Mouse (Mus musculus) lung, embryonic 14.5 days (tissue): ENCODE results near the gene Tspan33. TPM values are rescaled to one million over a fixed set of nuclear protein-coding genes. Genes with fewer than 3 reads are reported as not detected.

Source experiments
- ATAC-seq: fragments of 200-750 bp; cut with Nextera tagmentation; 2 replicates; pipeline ENCODE4 v1.8.0; 2017; ENCODE audit warnings: mild to moderate bottlenecking, moderate TSS enrichment, moderate library complexity; ENCODE audit not compliant: insufficient read depth
- DNase-seq: peaks from one replicate; pipeline ENCODE4 v3.0.0-alpha.2; 2015
- H3K27ac ChIP-seq: fragments of 300-500 bp; sonication (generic); 2 replicates; pipeline ENCODE4 v1.5.1; 2014; ENCODE audit warnings: low read depth, mild to moderate bottlenecking, moderate library complexity
- H3K27me3 ChIP-seq: fragments of 300-500 bp; sonication (generic); 2 replicates; pipeline ENCODE4 v1.6.1; 2014; ENCODE audit warnings: low read length, control low read depth; ENCODE audit not compliant: insufficient read depth
- H3K36me3 ChIP-seq: fragments of 300-500 bp; sonication (generic); 2 replicates; pipeline ENCODE4 v1.6.1; 2014; ENCODE audit warnings: control low read depth; ENCODE audit not compliant: insufficient read depth
- H3K4me1 ChIP-seq: fragments of 300-500 bp; sonication (generic); 2 replicates; pipeline ENCODE4 v1.6.1; 2014; ENCODE audit warnings: antibody characterized with exemption, control low read depth; ENCODE audit not compliant: insufficient read depth
- H3K4me2 ChIP-seq: fragments of 300-500 bp; sonication (generic); 2 replicates; pipeline ENCODE4 v1.6.1; 2014; ENCODE audit warnings: mild to moderate bottlenecking
- H3K4me3 ChIP-seq: fragments of 300-500 bp; sonication (generic); 2 replicates; pipeline ENCODE4 v1.5.1; 2014; ENCODE audit warnings: low read depth, low read length
- H3K9ac ChIP-seq: fragments of 300-500 bp; sonication (generic); 2 replicates; pipeline ENCODE4 v1.6.1; 2014
- H3K9me3 ChIP-seq: fragments of 300-500 bp; sonication (generic); 2 replicates; pipeline ENCODE4 v1.6.1; 2016; ENCODE audit warnings: low read depth, low read length, control low read depth
- CTCF ChIP-seq: IDR thresholded peaks from 2 replicates; pipeline ENCODE4 v1.5.1; 2016; ENCODE audit warnings: antibody characterized with exemption, low read depth
- WGBS: fragments of 180-500 bp; shearing (Covaris S2); extraction: QIAGEN DNeasy Blood & Tissue Kit; methylation state at CpG from one replicate; pipeline ENCODE4 v1.1.7; 2014; 5-methylcytosine and 5-hydroxymethylcytosine counted together
- polyA plus RNA-seq: library from polyadenylated mRNA; unstranded; fragments of >200 nt; fragmentation: Nextera tagmentation; extraction: Ambion mirVana; gene quantifications from 2 replicates; pipeline ENCODE4 v1.2.1, GENCODE M21; 2014

The Tspan33 gene
- polyA plus RNA-seq, 1 experiment from 2014 or later: 2.0 TPM

DNA sequence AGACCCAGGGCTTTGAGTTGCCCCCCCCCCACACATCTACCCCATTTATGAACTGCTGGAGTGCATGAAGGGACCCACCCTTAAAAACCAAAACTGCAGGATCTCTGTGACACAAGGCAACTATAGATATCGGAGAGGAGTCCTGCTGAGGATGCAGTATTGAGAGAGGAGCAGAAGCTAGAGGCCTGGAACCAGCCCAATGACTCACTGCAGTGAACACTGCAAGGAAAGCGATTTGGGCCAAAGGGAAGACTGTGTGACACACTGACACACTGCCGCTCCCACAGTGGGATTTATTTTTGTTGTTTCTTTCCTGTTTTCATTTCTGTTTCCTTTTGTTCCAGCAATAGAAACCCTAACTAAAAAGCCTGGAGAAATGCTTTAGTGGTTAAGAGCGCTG is 8.1 kb upstream of the Tspan33 start:
- Histone ChIP-seq H3K9ac (no peak overlapping the region), H3K36me3 (no peaks in the 10 kb centered on the region), H3K4me1 (no peaks in the 10 kb centered on the region), H3K4me2 (no peak overlapping the region), H3K27ac (no peak overlapping the region), H3K27me3 (peaks cover 4% of the 10 kb centered on the region; the same call in 1 of the 2 replicates), H3K9me3 (no peaks in the 10 kb centered on the region), H3K4me3 (no peak overlapping the region)
- WGBS: 76% methylated on average over 4 of the region's 4 CpGs
- DNase-seq (no peak), ATAC-seq (no peak)
- no peak for TF ChIP-seq CTCF

DNA sequence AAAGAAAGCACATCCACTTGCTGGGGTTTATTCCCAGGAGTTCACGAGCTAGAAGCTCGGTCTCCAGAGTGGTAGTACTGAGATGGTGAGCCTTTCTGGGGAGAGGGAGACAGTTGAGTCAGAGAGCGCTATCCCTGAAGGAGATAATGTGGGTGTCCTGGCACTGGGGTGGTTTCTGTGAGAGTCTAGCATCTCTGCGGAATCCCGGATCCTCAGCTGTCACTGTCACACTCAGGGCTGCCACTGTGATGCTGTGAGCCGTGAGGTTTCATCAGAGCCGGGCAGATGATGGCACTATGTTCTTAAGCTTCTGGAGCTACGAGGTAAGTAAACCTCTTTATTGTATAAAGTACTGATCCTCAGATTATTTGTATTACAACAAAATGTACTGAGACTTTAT is 4.6 kb upstream of the Tspan33 start:
- 67% methylated on average over 8 of the region's 8 CpGs for WGBS
- H3K27ac ChIP-seq: no peak overlapping the region

DNA sequence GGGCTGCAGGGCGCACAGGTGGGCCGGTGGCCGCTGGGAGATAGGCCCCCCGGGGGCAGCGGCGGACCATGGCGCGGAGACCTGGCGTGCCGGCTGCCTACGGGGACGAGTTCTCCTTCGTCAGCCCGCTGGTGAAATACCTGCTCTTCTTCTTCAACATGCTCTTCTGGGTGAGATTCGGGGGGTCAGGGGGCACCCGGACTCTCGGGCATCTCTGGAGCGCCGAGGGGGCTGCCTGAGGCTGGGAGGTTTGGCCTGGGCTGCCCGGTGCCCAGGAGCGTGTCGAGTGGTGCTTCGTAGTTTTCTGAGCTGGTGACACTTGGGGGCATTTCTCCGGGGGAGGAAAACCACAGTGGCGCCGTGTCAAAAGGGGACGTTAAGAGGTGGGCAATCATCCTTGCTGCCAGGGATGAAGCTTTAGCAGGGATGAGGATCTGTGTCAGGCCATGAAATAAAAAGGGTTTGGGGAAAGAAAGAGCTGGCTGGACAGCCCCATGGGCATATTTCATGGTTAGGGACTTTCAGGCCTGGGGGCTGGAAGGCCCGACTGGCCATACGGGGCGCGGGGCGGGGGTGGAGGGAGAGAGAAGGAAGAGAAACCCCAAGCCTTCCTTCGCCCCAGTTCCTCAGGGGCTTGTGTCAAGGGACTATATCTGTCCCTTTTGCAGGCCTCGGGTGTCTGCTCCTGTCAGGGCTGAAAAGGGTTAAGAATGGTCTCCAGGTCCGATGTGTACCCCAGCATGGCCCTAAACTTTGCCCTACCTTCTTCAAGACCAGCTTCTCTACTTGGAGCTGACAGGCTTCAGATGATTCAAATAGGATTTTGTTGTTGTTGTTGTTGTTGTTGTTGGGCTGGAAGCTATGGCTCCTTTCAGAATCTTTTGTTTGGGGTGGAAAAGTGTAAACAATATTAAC is 610 bp downstream of the Tspan33 start:
- peak; percentile 35 for ATAC-seq
- H3K27ac ChIP-seq: no peak overlapping the region

More for the DNA sequence above, 4.6 kb upstream of the Tspan33 start:
- TF ChIP-seq CTCF: no peak
- Histone ChIP-seq H3K9me3 (no peaks in the 10 kb centered on the region), H3K9ac (no peak overlapping the region), H3K36me3 (no peaks in the 10 kb centered on the region), H3K27me3 (peaks cover 24% of the 10 kb centered on the region), H3K4me2 (no peak overlapping the region), H3K4me3 (no peak overlapping the region), H3K4me1 (no peaks in the 10 kb centered on the region)
- ATAC-seq (no peak), DNase-seq (no peak)

DNA sequence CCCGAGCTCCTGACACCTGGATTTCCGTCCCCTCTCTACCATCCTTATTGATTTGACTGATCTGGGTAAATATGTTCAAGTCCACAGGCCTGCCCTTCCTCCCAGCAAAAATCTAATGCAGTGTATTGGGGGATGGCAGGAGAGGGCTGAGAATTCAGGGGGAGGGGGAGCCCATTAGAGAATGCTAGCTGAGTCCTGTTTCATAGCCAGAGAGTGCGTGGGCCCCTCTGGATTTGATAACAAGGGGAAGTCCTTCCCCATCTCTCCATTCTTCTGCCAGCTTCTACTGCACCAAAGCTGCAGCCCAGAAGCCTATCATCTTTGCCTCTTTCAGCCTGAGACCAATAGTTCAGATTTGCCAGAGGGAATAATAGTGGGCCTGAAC is 1.3 kb downstream of the Tspan33 start:
- Histone ChIP-seq H3K4me2 (peak overlapping the region; percentile 35), H3K9me3 (no peaks in the 10 kb centered on the region), H3K4me3 (peak overlapping the region; percentile 68; the same call in 1 of the 2 replicates), H3K27me3 (peaks cover 32% of the 10 kb centered on the region), H3K4me1 (no peaks in the 10 kb centered on the region), H3K27ac (no peak overlapping the region), H3K9ac (peak overlapping the region; percentile 30; the same call in 1 of the 2 replicates), H3K36me3 (no peaks in the 10 kb centered on the region)
- 52% methylated on average over 3 of the region's 3 CpGs for WGBS
- no peak for ATAC-seq
- no peak for DNase-seq
- TF ChIP-seq CTCF: no peak

More for the DNA sequence above, 610 bp downstream of the Tspan33 start:
- H3K4me1 ChIP-seq: no peaks in the 10 kb centered on the region
- H3K27me3 ChIP-seq: peaks cover 32% of the 10 kb centered on the region
- no peak for TF ChIP-seq CTCF
- H3K9me3 ChIP-seq: no peaks in the 10 kb centered on the region
- WGBS: 7% methylated on average over 35 of the region's 35 CpGs
- peak overlapping the region; percentile 99 for H3K4me2 ChIP-seq
- DNase-seq: no peak
- no peaks in the 10 kb centered on the region for H3K36me3 ChIP-seq
- H3K4me3 ChIP-seq: peak overlapping the region; percentile 68
- peak overlapping the region; percentile 69 for H3K9ac ChIP-seq

DNA sequence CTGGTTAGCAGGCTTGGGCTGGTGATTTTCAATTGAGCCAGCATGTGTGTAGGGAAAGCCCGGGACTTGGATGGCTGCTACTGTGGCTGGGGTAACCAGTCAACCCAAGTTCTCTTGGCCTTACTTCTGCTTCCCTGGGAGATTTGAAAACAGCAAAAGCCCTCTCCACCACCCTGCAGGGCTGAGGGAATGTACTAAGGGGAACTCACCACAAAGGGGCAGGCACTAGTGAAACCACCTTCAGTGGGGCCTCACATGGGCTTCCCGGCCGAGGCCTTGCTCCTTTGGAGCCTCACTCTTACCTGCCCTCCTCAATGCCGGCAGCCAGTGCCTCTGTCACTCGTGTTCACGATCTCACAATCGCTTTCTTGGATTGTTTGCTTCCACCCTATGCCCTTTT is 2.0 kb downstream of the Tspan33 start:
- Histone ChIP-seq H3K4me1 (no peaks in the 10 kb centered on the region), H3K4me3 (peak overlapping the region; percentile 11; the same call in 1 of the 2 replicates), H3K9ac (peak overlapping the region; percentile 30; the same call in 1 of the 2 replicates), H3K4me2 (peak overlapping the region; percentile 35; the same call in 1 of the 2 replicates), H3K27me3 (peaks cover 32% of the 10 kb centered on the region), H3K9me3 (no peaks in the 10 kb centered on the region), H3K36me3 (no peaks in the 10 kb centered on the region), H3K27ac (no peak overlapping the region)
- 61% methylated on average over 7 of the region's 7 CpGs for WGBS
- ATAC-seq (no peak), DNase-seq (no peak)
- TF ChIP-seq CTCF: no peak

DNA sequence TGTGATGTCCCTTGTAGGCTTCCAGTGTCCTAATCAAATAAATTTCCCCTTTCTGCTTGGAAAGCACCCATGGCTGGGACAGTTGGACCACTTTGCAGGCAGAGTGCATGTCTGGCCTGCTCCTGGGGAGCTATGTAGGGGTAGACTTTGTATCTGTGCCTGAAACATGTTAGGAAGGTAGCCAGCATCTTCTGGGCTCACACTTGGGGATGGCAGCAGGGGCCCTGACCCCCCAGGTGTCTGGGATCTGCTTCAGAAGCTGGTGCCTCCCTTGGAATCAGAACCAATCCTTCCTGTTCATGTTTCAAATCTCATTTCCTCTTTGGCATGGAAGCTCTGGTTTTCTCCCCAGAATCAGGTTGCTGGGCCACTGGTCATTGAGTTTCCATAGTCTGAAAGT is 3.1 kb downstream of the Tspan33 start:
- H3K9ac ChIP-seq: no peak overlapping the region
- H3K9me3 ChIP-seq: no peaks in the 10 kb centered on the region
- no peak overlapping the region for H3K4me3 ChIP-seq
- no peaks in the 10 kb centered on the region for H3K36me3 ChIP-seq
- peak overlapping the region; percentile 36; the same call in 1 of the 2 replicates for H3K27ac ChIP-seq
- no peak for ATAC-seq
- TF ChIP-seq CTCF: no peak
- no peaks in the 10 kb centered on the region for H3K4me1 ChIP-seq
- H3K4me2 ChIP-seq: peak overlapping the region; percentile 37
- DNase-seq: no peak
- H3K27me3 ChIP-seq: peaks cover 30% of the 10 kb centered on the region

DNA sequence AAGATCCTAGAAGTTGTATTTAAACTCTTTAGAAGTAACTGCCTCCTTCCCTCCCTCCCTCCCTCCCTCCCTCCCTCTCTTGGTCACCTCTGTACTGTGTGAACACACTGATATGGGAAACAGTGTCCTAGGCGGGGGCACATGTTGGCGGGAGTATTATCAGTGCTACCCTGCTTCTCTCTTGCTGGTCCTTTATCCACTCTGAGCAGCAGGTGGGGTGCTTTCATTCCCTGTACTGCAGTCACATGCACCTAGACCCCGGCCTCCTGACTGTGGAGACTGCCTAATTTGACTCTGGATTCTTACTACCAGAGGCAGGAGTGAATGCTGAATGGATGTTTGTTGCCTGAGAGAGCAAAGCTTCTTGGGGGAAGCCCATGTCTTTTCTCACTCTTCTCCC is 3.5 kb downstream of the Tspan33 start:
- Histone ChIP-seq H3K4me3 (no peak overlapping the region), H3K4me1 (no peaks in the 10 kb centered on the region), H3K36me3 (no peaks in the 10 kb centered on the region), H3K27ac (0 out of 2 replicates have a peak overlapping the region, but pooled peaks have one; percentile 36), H3K9ac (no peak overlapping the region), H3K27me3 (peaks cover 26% of the 10 kb centered on the region), H3K9me3 (no peaks in the 10 kb centered on the region), H3K4me2 (no peak overlapping the region)
- DNase-seq: no peak
- WGBS: 48% methylated on average over 3 of the region's 3 CpGs
- TF ChIP-seq CTCF: no peak
- ATAC-seq: peak; percentile 29; the same call in 1 of the 2 replicates
